Mouse (Mus musculus): ENCODE measurements around the gene Atxn1. TPM values are rescaled to one million over a fixed set of nuclear protein-coding genes. Genes with fewer than 3 reads are reported as not detected.
A peak's percentile ranks its signal among the peaks of the same experiment; 100 is the strongest.

Gene Atxn1
- polyA plus RNA-seq, 1 experiment from 2014 or later, result 8.5 TPM

- Histone ChIP-seq H3K4me3 (replicated peaks) (no peak overlapping the region), H3K27me3 (replicated peaks) (no peaks in the 10 kb centered on the region), H3K36me3 (no peaks in the 10 kb centered on the region), H3K4me2 (no peak overlapping the region), H3K9me3 (no peaks in the 10 kb centered on the region), H3K27ac (no peak overlapping the region), H3K9ac (no peak overlapping the region), H3K4me1 (no peaks in the 10 kb centered on the region)
- ATAC-seq (ENCODE audit: insufficient read depth, low FRiP score, low read depth), result no peak
- 78% methylated on average over 3 of the region's 3 CpGs for WGBS
Measured at GRCm38 (mm10) chr13:45632133-45632532, 332.7 kb downstream of the Atxn1 start.

DNA sequence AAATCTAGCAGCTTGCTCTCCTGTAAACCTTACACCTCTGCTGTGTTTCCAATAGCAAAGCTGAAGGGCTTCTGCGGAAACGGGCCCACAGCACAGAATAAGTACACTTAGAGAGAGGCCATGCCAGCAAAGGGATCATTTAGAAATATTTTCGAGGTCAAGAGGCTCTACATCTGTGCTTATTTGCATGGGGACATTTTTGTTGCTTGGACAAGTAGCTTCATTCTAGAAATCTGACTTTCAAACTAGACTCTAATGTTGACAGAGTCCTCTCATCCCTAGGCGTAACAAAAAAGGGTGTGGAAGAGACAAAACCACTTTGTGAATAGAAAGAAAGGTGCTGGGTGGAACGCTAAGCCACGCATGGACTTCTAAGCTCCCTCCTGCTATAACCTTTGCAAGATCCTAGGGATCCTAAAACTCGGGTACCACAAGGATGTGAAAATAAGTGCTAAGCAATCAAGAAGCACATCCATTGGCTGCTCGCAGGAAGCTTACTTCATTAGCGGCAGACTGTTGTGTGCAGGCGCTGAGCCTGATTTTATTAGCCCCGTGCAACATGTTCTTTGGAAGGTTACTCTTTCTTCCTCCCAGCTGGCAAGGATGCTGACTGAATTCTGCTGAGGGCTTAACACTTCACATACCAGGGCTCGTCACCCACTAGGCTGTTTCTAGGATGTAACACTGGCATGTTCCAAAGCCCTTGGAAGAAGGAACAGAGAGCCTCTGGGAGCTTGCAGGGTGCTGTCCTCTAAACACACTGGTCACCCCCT is 334.1 kb downstream of the Atxn1 start:
- WGBS, result 79% methylated on average over 12 of the region's 12 CpGs
- Histone ChIP-seq H3K9me3 (no peaks in the 10 kb centered on the region), H3K36me3 (no peaks in the 10 kb centered on the region), H3K4me1 (no peaks in the 10 kb centered on the region), H3K9ac (no peak overlapping the region), H3K27ac (no peak overlapping the region), H3K4me2 (no peak overlapping the region), H3K27me3 (replicated peaks) (no peaks in the 10 kb centered on the region), H3K4me3 (replicated peaks) (no peak overlapping the region)
- ATAC-seq (ENCODE audit: insufficient read depth, low FRiP score, low read depth), result no peak

DNA sequence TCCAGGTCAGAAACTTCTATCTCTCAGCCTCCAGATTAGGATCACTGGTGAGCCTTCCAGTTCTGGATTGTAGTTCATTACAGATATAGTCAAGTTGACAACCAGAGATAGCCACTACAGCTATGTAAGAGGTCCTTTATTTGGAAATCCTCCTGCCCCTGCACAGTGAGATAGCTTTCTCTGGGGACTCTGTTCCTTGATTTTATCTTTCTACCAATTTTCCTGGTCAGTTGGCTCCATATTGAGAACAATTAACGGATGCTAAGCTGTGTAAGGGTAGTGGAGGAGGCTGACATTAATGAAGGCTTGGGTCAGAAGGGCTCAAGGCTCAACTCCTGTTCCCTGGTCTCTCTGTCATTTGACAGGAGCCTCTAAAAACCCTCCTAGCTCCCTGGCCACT is 335.1 kb downstream of the Atxn1 start:
- Histone ChIP-seq H3K4me2 (no peak overlapping the region), H3K4me1 (no peaks in the 10 kb centered on the region), H3K9ac (no peak overlapping the region), H3K4me3 (replicated peaks) (no peak overlapping the region), H3K27me3 (replicated peaks) (no peaks in the 10 kb centered on the region), H3K9me3 (no peaks in the 10 kb centered on the region), H3K36me3 (no peaks in the 10 kb centered on the region), H3K27ac (no peak overlapping the region)
- no peak for ATAC-seq (ENCODE audit: insufficient read depth, low FRiP score, low read depth)
- WGBS, result 80% methylated on average over 1 of the region's 1 CpGs

- H3K4me3 ChIP-seq (replicated peaks), result no peak overlapping the region
- H3K27me3 ChIP-seq (replicated peaks), result no peaks in the 10 kb centered on the region
- H3K4me2 ChIP-seq, result no peak overlapping the region
- no peak for ATAC-seq (ENCODE audit: insufficient read depth, low FRiP score, low read depth)
- 82% methylated on average over 8 of the region's 8 CpGs for WGBS
- H3K27ac ChIP-seq, result no peak overlapping the region
- H3K9ac ChIP-seq, result no peak overlapping the region
- H3K9me3 ChIP-seq, result no peaks in the 10 kb centered on the region
- no peaks in the 10 kb centered on the region for H3K36me3 ChIP-seq
- H3K4me1 ChIP-seq, result no peaks in the 10 kb centered on the region
Measured at GRCm38 (mm10) chr13:45628341-45628740, 336.5 kb downstream of the Atxn1 start.

DNA sequence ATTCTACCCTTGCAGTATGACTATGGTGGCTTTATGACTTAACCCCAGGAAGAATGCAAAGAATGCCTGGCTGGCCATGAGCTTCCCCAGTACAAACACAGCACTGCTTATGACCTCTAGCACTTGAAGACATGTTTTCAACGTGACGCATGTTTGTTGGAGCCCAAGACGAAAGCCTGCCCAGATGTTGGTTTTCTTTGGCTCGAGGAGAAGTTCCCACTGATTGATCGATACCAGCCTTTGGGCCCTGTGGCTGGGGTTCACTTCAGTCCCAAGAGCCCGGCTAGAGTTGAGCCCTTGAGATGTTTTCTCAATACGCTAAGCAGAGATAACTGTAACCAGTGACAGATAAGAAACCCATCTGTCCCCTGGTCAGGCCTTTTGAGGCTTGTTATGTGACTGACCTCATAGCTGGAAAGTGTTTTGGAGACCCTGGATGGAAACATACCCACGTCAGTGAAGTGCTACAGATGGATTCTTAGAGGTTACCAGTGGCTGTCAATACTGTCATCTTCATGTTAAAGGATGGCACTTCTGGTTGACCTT is 337.5 kb downstream of the Atxn1 start:
- WGBS, result 49% methylated on average over 8 of the region's 8 CpGs
- Histone ChIP-seq H3K4me1 (no peaks in the 10 kb centered on the region), H3K27ac (no peak overlapping the region), H3K4me3 (replicated peaks) (no peak overlapping the region), H3K9me3 (no peaks in the 10 kb centered on the region), H3K27me3 (replicated peaks) (no peaks in the 10 kb centered on the region), H3K9ac (no peak overlapping the region), H3K36me3 (no peaks in the 10 kb centered on the region), H3K4me2 (no peak overlapping the region)
- ATAC-seq (ENCODE audit: insufficient read depth, low FRiP score, low read depth), result no peak

GRCm38 (mm10) chr13:45625740-45626139 is 339.1 kb downstream of the Atxn1 start:
- ATAC-seq (ENCODE audit: insufficient read depth, low FRiP score, low read depth), result no peak
- no peaks in the 10 kb centered on the region for H3K27me3 ChIP-seq (replicated peaks)
- H3K9ac ChIP-seq, result no peak overlapping the region
- H3K4me1 ChIP-seq, result no peaks in the 10 kb centered on the region
- no peak overlapping the region for H3K27ac ChIP-seq
- no peaks in the 10 kb centered on the region for H3K9me3 ChIP-seq
- WGBS, result 91% methylated on average over 5 of the region's 5 CpGs
- H3K4me3 ChIP-seq (replicated peaks), result no peak overlapping the region
- H3K4me2 ChIP-seq, result no peak overlapping the region
- H3K36me3 ChIP-seq, result no peaks in the 10 kb centered on the region

- no peak for ATAC-seq (ENCODE audit: insufficient read depth, low FRiP score, low read depth)
- Histone ChIP-seq H3K4me3 (replicated peaks) (no peak overlapping the region), H3K9ac (no peak overlapping the region), H3K27me3 (replicated peaks) (no peaks in the 10 kb centered on the region), H3K9me3 (no peaks in the 10 kb centered on the region), H3K27ac (no peak overlapping the region), H3K4me2 (no peak overlapping the region), H3K4me1 (no peaks in the 10 kb centered on the region), H3K36me3 (no peaks in the 10 kb centered on the region)
- 90% methylated on average over 1 of the region's 1 CpGs for WGBS
Measured at GRCm38 (mm10) chr13:45623846-45624245, 341.0 kb downstream of the Atxn1 start.

DNA sequence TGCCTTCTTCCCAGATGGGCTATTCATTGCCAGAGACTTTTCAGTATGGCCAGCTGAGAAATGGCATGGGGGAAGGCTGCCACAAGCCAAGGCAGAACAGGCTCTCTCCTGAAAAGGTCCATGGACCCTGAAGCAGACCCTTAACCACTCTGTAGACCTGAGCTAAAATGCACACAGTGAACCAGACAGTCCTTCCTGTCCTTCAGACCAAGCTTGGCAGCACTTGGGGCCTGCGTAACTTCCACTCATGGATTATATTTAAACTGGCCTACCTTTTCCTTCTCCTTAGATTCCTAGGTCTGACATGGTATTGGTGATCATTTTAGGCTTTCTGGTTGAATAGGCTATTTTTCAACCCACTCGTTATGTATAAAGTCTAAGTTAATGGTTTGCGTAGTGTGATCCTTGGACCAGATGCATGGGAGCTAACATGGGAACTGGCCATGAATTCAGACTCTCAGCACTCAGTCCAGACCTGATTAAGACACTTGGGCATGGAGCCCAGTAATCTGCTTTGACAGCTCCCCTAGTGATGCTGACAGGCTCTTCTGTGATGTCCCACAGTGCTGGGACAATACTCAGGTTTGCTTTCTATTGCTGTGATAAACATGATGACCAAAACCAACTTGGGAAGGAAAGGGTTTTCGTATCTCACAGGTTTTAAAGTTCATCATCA is 341.8 kb downstream of the Atxn1 start:
- Histone ChIP-seq H3K4me3 (replicated peaks) (no peak overlapping the region), H3K4me2 (no peak overlapping the region), H3K4me1 (no peaks in the 10 kb centered on the region), H3K9me3 (no peaks in the 10 kb centered on the region), H3K27ac (no peak overlapping the region), H3K9ac (no peak overlapping the region), H3K36me3 (no peaks in the 10 kb centered on the region), H3K27me3 (replicated peaks) (no peaks in the 10 kb centered on the region)
- 94% methylated on average over 4 of the region's 4 CpGs for WGBS
- no peak for ATAC-seq (ENCODE audit: insufficient read depth, low FRiP score, low read depth)

GRCm38 (mm10) chr13:45620687-45621086 is 344.1 kb downstream of the Atxn1 start:
- Histone ChIP-seq H3K4me2 (no peak overlapping the region), H3K36me3 (no peaks in the 10 kb centered on the region), H3K27ac (no peak overlapping the region), H3K4me1 (no peaks in the 10 kb centered on the region), H3K27me3 (replicated peaks) (no peaks in the 10 kb centered on the region), H3K9me3 (no peaks in the 10 kb centered on the region), H3K4me3 (replicated peaks) (no peak overlapping the region), H3K9ac (no peak overlapping the region)
- ATAC-seq (ENCODE audit: insufficient read depth, low FRiP score, low read depth), result peak; percentile 73; the same call in 1 of the 2 replicates
- 64% methylated on average over 12 of the region's 12 CpGs for WGBS

DNA sequence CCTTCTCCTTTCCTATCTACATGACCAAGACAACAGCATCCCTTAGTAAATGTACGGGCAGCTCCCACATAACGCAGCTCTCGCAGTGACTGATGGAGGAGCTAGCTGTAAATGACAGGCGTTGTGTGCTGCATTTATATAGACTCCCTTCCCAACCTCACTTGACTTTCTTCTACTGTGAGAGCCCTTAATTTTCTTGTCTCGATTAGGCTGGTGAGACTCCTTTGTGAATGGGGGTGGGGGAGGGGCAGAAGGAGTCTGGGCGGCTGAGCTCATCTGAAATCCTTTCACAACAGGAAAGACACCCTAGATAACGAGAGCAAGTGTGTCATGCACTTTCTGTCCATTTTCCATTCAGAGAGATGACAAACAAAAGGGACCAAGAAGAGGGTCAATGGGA is 344.5 kb downstream of the Atxn1 start:
- H3K4me3 ChIP-seq (replicated peaks), result no peak overlapping the region
- H3K36me3 ChIP-seq, result no peaks in the 10 kb centered on the region
- no peak overlapping the region for H3K4me2 ChIP-seq
- no peaks in the 10 kb centered on the region for H3K27me3 ChIP-seq (replicated peaks)
- no peaks in the 10 kb centered on the region for H3K9me3 ChIP-seq
- H3K27ac ChIP-seq, result no peak overlapping the region
- no peaks in the 10 kb centered on the region for H3K4me1 ChIP-seq
- 60% methylated on average over 7 of the region's 7 CpGs for WGBS
- no peak overlapping the region for H3K9ac ChIP-seq
- no peak for ATAC-seq (ENCODE audit: insufficient read depth, low FRiP score, low read depth)

GRCm38 (mm10) chr13:45617988-45618387 is 346.8 kb downstream of the Atxn1 start:
- WGBS, result 60% methylated on average over 6 of the region's 6 CpGs
- no peak overlapping the region for H3K4me3 ChIP-seq (replicated peaks)

DNA sequence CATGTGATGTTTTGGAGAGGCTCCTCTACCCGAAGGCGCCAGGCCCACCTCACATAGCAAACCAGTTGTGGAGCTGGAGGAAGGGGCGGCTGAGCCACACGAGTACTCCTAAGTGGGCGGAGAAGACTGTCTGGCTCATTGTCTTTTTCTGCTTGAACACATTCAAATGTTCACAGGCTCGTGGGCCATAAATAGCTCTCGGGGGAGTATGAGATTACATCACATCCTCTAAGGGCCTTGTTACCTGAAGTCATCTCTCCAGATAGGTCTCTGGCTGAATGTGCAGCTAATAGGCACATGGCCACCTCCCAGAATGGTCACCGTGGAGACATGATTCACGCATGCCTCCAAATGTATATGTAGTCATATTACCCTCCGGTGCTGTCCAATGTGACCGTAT is 350.0 kb downstream of the Atxn1 start:
- WGBS, result 74% methylated on average over 11 of the region's 11 CpGs
- no peak for ATAC-seq (ENCODE audit: insufficient read depth, low FRiP score, low read depth)

More at GRCm38 (mm10) chr13:45617988-45618387, 346.8 kb downstream of the Atxn1 start:
- Histone ChIP-seq H3K9me3 (no peaks in the 10 kb centered on the region), H3K36me3 (no peaks in the 10 kb centered on the region), H3K4me1 (no peaks in the 10 kb centered on the region), H3K4me2 (no peak overlapping the region), H3K9ac (no peak overlapping the region), H3K27me3 (replicated peaks) (no peaks in the 10 kb centered on the region), H3K27ac (no peak overlapping the region)
- no peak for ATAC-seq (ENCODE audit: insufficient read depth, low FRiP score, low read depth)

More for the DNA sequence above, 350.0 kb downstream of the Atxn1 start:
- Histone ChIP-seq H3K36me3 (no peaks in the 10 kb centered on the region), H3K9me3 (no peaks in the 10 kb centered on the region), H3K4me3 (replicated peaks) (no peak overlapping the region), H3K9ac (no peak overlapping the region), H3K27ac (no peak overlapping the region), H3K4me1 (no peaks in the 10 kb centered on the region), H3K27me3 (replicated peaks) (no peaks in the 10 kb centered on the region), H3K4me2 (no peak overlapping the region)

Data from stomach, embryonic 15.5 days (tissue).